ENCODE assay signal across 18 mouse cellular contexts in genomic region chr6:88715378-88715781, GRCm38 (mm10). TPM values are rescaled to one million over a fixed set of nuclear protein-coding genes. Genes with fewer than 3 reads are reported as not detected.
DNase-seq lines count a peak whose midpoint lies in the region; ATAC-seq and TF ChIP-seq lines count a peak whose summit lies in the region.
"Had no signal": no experiment of that assay in that cellular context is flagged by ENCODE, and none has a peak within 500 bp of the region (broad histone marks: within the 10 kb centered on the region; RNA-seq: fewer than 3 reads in every experiment).

No protein-coding gene starts in this region.

- WGBS in midbrain, embryonic 14.5 days, result 36% methylated on average over 9 of the region's 9 CpGs
- WGBS in midbrain, embryonic 10.5 days, result 58% methylated on average over 9 of the region's 9 CpGs
- WGBS in forebrain, postnatal 0 days, result 14% methylated on average over 9 of the region's 9 CpGs
- WGBS in liver, embryonic 11.5 days, result 83% methylated on average over 9 of the region's 9 CpGs

- no peak overlapping the region for H3K4me2 ChIP-seq in midbrain, embryonic 14.5 days (ENCODE audit: low read length)
- H3K4me2 ChIP-seq in forebrain, postnatal 0 days (ENCODE audit: low read depth), result no peak overlapping the region
- no peak overlapping the region for H3K4me2 ChIP-seq in liver, embryonic 11.5 days
- H3K4me2 ChIP-seq: embryonic facial prominence, embryonic 12.5 days; liver, embryonic 12.5 days; midbrain, embryonic 12.5 days had no signal

- intact Hi-C loops in gastrocnemius, adult 2 months (cut with DNase I), result no loop called here
- intact Hi-C loops in gastrocnemius, postnatal 14 days (cut with DNase I; ENCODE audit: low total_unique reads), result no loop called here

- no peak overlapping the region for H3K9ac ChIP-seq in midbrain, embryonic 14.5 days (replicated peaks; ENCODE audit: low read length)
- no peak overlapping the region for H3K9ac ChIP-seq in forebrain, postnatal 0 days
- H3K9ac ChIP-seq in liver, embryonic 11.5 days (ENCODE audit: low read depth, low read length), result no peak overlapping the region
- H3K9ac ChIP-seq: embryonic facial prominence, embryonic 12.5 days; liver, embryonic 12.5 days; midbrain, embryonic 12.5 days had no signal

- no peak overlapping the region for H3K4me3 ChIP-seq in gastrocnemius, adult 2 months
- H3K4me3 ChIP-seq in midbrain, embryonic 14.5 days (replicated peaks; ENCODE audit: low read depth, low read length), result no peak overlapping the region
- H3K4me3 ChIP-seq in midbrain, embryonic 10.5 days, result no peak overlapping the region
- H3K4me3 ChIP-seq in forebrain, postnatal 0 days (ENCODE audit: low read depth, low read length), result no peak overlapping the region
- H3K4me3 ChIP-seq in liver, embryonic 11.5 days (ENCODE audit: low read depth, low read length), result no peak overlapping the region
- H3K4me3 ChIP-seq: embryonic facial prominence, embryonic 12.5 days; heart, embryonic 10.5 days; liver, embryonic 12.5 days; midbrain, embryonic 12.5 days had no signal

- H3K36me3 ChIP-seq in midbrain, embryonic 14.5 days (ENCODE audit: control insufficient read depth, insufficient read depth, low read length), result no peaks in the 10 kb centered on the region
- H3K36me3 ChIP-seq in midbrain, embryonic 10.5 days, result no peaks in the 10 kb centered on the region
- H3K36me3 ChIP-seq in forebrain, postnatal 0 days (ENCODE audit: insufficient read depth), result no peaks in the 10 kb centered on the region
- no peaks in the 10 kb centered on the region for H3K36me3 ChIP-seq in liver, embryonic 11.5 days (ENCODE audit: control insufficient read depth, insufficient read depth, low read length)
- H3K36me3 ChIP-seq: embryonic facial prominence, embryonic 12.5 days; heart, embryonic 10.5 days; liver, embryonic 12.5 days; midbrain, embryonic 12.5 days had no signal

- DNase-seq in gastrocnemius, adult 2 months, result no peak
- DNase-seq in gastrocnemius, postnatal 14 days, result no peak
- DNase-seq in midbrain, embryonic 14.5 days, result peak; percentile 22
- no peak for DNase-seq in midbrain, embryonic 10.5 days (ENCODE audit: low spot score)
- peak; percentile 36 for DNase-seq in forebrain, postnatal 0 days
- DNase-seq in liver, embryonic 11.5 days (ENCODE audit: low spot score), result no peak
- no peak for DNase-seq in testis, postnatal 10 days (ENCODE audit: low spot score)
- no peak for DNase-seq in adrenal gland, postnatal 25 days
- DNase-seq: cerebellum, adult 8-10 months; layer of hippocampus, adult 9-11 months; lung, postnatal 10 days; thymus, adult 2 months had no signal

- TF ChIP-seq CTCF in gastrocnemius, adult 2 months (IDR thresholded peaks at IDR 0.05), result no peak
- TF ChIP-seq CTCF in forebrain, postnatal 0 days (IDR thresholded peaks at IDR 0.05; ENCODE audit: low read depth), result no peak

- peak overlapping the region; percentile 40 for H3K27ac ChIP-seq in gastrocnemius, adult 2 months
- no peak overlapping the region for H3K27ac ChIP-seq in midbrain, embryonic 14.5 days (replicated peaks; ENCODE audit: low read depth, low read length)
- no peak overlapping the region for H3K27ac ChIP-seq in midbrain, embryonic 10.5 days (replicated peaks)
- no peak overlapping the region for H3K27ac ChIP-seq in forebrain, postnatal 0 days (ENCODE audit: low read depth, low read length)
- H3K27ac ChIP-seq in liver, embryonic 11.5 days (ENCODE audit: low read depth, low read length), result no peak overlapping the region
- H3K27ac ChIP-seq: embryonic facial prominence, embryonic 12.5 days; heart, embryonic 10.5 days; liver, embryonic 12.5 days; midbrain, embryonic 12.5 days had no signal

- no peaks in the 10 kb centered on the region for H3K27me3 ChIP-seq in midbrain, embryonic 14.5 days (ENCODE audit: control insufficient read depth, insufficient read depth, low read length)
- no peaks in the 10 kb centered on the region for H3K27me3 ChIP-seq in midbrain, embryonic 10.5 days (ENCODE audit: low read depth, poor library complexity, severe bottlenecking)
- no peaks in the 10 kb centered on the region for H3K27me3 ChIP-seq in forebrain, postnatal 0 days (ENCODE audit: insufficient read depth, low read length)
- H3K27me3 ChIP-seq in liver, embryonic 11.5 days (replicated peaks; ENCODE audit: control insufficient read depth, insufficient read depth, low read length), result no peaks in the 10 kb centered on the region
- H3K27me3 ChIP-seq: embryonic facial prominence, embryonic 12.5 days; midbrain, embryonic 12.5 days had no signal

- ATAC-seq in midbrain, embryonic 14.5 days (ENCODE audit: low FRiP score, low TSS enrichment), result no peak
- ATAC-seq in forebrain, postnatal 0 days, result peak; percentile 20
- ATAC-seq in liver, embryonic 11.5 days (replicated peaks; ENCODE audit: low FRiP score), result no peak
- ATAC-seq: hindbrain, embryonic 16.5 days; liver, embryonic 12.5 days had no signal

- H3K4me1 ChIP-seq in midbrain, embryonic 14.5 days (ENCODE audit: control insufficient read depth, insufficient read depth, low read length), result no peaks in the 10 kb centered on the region
- H3K4me1 ChIP-seq in midbrain, embryonic 10.5 days, result peaks cover 15% of the 10 kb centered on the region
- no peaks in the 10 kb centered on the region for H3K4me1 ChIP-seq in forebrain, postnatal 0 days (ENCODE audit: insufficient read depth)
- no peaks in the 10 kb centered on the region for H3K4me1 ChIP-seq in liver, embryonic 11.5 days (replicated peaks; ENCODE audit: control insufficient read depth, insufficient read depth, low read length)
- H3K4me1 ChIP-seq: embryonic facial prominence, embryonic 12.5 days; heart, embryonic 10.5 days; liver, embryonic 12.5 days had no signal

- no peaks in the 10 kb centered on the region for H3K9me3 ChIP-seq in midbrain, embryonic 14.5 days (ENCODE audit: control insufficient read depth, low read length)
- no peaks in the 10 kb centered on the region for H3K9me3 ChIP-seq in midbrain, embryonic 10.5 days (replicated peaks)
- H3K9me3 ChIP-seq in forebrain, postnatal 0 days (ENCODE audit: low read length), result no peaks in the 10 kb centered on the region
- H3K9me3 ChIP-seq in liver, embryonic 11.5 days (ENCODE audit: control insufficient read depth, low read length), result no peaks in the 10 kb centered on the region
- H3K9me3 ChIP-seq: embryonic facial prominence, embryonic 12.5 days; heart, embryonic 10.5 days; liver, embryonic 12.5 days; midbrain, embryonic 12.5 days had no signal

RNA-seq across cellular contexts. Expression of gene Mgll, which starts 8.8 kb away (rescaled TPM):
- total RNA-seq in gastrocnemius, adult 2 months (2021), result 10 to 100 TPM; 22.5 to 46.8 TPM
- 10 to 100 TPM; 64.9 to 70.5 TPM for total RNA-seq in gastrocnemius, postnatal 14 days (2021)
- polyA plus RNA-seq in midbrain, embryonic 14.5 days (2014; fragmentation: Nextera tagmentation; extraction: Ambion mirVana), result 21.5 and 24.7 TPM in 2 replicates
- polyA plus RNA-seq in midbrain, embryonic 10.5 days (2016; fragmentation: Nextera tagmentation; extraction: Ambion mirVana), result 3.9 and 4.1 TPM in 2 replicates
- total RNA-seq in forebrain, postnatal 0 days (2014; rRNA removed), result 35.1 and 37.5 TPM in 2 replicates
- 48.7 and 60.7 TPM in 2 replicates for polyA plus RNA-seq in forebrain, postnatal 0 days (2015; fragmentation: Nextera tagmentation; extraction: Ambion mirVana)
- polyA plus RNA-seq in liver, embryonic 11.5 days (2014; fragmentation: Nextera tagmentation; extraction: Ambion mirVana), result 17.3 and 22.2 TPM in 2 replicates
- 164 and 179 TPM in 2 replicates for total RNA-seq in adrenal gland, postnatal 25 days (2021)
- total RNA-seq: MEL had no signal

Comparison
In these comparisons a context has a peak if more than half of its experiments do, and no peak if none do; other contexts are left out.
1. DNase-seq: peak in midbrain, embryonic 14.5 days (single experiment) and forebrain, postnatal 0 days (single experiment); none in gastrocnemius, adult 2 months (single experiment), gastrocnemius, postnatal 14 days (single experiment), midbrain, embryonic 10.5 days (single experiment), liver, embryonic 11.5 days (single experiment), testis, postnatal 10 days (single experiment) and adrenal gland, postnatal 25 days (single experiment).